Mouse (Mus musculus) retina, postnatal 1 day (tissue): ENCODE data around the gene Tex2.
A peak's percentile ranks its signal among the peaks of the same experiment; 100 is the strongest.
"Not testable (repeated sequence)": the region's sequence is repeated elsewhere in the genome, so short reads cannot be mapped to it uniquely, and the experiment has no call there.

Experiments used
- DNase-seq: peaks from one replicate; pipeline ENCODE4 v3.0.0-alpha.2; 2012

Gene Tex2

DNA sequence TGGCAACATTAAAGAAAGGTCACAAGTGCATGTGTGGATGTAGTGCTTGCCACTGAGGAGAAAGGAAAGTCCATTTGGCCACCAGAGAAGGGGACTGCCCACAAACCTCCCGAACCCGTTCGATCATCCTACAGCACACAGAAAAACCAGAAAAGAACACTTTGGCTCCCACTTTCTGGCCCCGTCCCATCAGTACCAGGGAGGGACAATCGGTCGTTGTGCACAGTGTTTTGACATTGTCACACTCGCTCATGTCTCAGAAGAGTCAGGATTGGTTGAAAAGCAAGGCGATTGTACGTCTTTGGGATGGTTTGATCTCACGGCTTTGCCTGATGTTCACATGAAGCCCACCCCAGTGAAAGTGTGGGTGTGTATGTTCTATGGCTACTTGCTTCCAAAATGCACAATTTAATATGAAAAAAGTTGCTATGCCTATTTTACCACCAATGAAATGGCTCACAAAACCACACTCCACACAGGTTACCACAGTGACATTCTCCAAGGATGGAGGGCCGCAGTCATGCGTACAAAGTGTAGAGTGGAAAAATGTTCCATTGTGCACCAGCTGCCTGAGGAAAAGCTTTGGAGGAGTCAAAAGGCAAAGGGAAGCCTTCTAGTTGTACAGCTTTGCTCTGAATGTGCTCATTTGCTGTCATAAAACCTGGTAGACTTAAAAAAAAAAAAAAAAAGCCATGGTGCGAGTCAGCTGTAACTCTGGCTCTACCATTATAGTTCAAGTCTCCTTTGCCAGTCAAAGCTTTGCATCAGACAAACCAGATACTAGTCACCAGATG is 110.4 kb downstream of the Tex2 start:
- no peak for DNase-seq

DNA sequence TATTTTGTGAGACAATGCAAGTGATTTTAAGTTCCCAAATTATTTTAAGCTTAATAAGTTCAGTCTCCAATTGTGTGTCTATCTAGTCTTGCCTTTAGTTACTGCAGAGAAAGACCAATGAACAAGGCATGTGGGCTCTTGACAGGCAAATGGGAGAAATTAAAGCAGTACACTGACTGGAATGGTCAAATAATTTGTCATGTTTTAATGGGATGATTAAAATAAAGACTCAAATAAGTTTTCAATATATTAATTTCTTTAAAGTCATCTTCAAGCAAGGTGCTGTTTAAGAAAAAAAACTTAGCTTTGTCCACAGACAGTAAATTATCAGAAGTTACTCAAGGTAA is 111.1 kb downstream of the Tex2 start:
- DNase-seq = no peak

DNA sequence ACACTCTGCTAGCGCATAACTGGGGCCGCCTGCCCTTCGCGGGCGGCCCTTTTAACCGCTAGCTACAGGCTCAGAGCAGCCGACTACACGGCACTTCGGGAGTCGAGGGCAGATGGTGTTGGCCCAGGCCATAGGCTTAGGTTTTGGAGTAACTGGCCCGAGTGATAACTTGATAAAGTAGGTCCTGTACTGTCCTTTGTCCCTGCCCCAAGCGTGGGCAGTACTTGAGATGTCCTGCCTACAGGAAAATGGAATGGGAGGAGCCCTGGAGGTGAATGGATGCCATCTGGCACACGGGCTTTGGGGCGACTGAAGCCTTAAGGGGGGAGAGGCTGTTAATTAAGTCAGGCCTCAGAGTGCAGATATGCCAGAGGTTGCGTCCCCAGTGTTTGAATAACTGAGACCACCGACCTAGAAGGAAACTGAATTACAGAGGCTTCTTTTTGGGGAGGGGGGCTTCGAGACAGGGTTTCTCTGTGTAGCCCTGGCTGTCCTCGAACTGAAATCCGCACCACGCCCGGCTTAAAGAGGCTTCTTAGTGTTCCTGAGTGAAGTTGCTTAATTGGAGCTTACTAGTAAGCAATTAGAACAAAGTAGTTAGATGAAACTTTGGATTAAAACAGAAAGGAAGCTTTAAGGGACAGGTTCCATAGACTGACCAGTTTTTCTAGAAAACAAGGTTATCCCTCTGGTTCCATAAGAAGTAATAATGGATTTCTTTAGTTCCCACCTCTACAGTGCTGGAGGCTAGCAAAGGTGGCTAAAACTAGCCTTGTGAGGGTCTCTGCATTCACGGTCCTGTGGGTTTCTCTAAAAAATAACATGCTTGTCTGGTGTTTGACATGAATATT is 111.7 kb downstream of the Tex2 start:
- DNase-seq = peak; percentile 93

DNA sequence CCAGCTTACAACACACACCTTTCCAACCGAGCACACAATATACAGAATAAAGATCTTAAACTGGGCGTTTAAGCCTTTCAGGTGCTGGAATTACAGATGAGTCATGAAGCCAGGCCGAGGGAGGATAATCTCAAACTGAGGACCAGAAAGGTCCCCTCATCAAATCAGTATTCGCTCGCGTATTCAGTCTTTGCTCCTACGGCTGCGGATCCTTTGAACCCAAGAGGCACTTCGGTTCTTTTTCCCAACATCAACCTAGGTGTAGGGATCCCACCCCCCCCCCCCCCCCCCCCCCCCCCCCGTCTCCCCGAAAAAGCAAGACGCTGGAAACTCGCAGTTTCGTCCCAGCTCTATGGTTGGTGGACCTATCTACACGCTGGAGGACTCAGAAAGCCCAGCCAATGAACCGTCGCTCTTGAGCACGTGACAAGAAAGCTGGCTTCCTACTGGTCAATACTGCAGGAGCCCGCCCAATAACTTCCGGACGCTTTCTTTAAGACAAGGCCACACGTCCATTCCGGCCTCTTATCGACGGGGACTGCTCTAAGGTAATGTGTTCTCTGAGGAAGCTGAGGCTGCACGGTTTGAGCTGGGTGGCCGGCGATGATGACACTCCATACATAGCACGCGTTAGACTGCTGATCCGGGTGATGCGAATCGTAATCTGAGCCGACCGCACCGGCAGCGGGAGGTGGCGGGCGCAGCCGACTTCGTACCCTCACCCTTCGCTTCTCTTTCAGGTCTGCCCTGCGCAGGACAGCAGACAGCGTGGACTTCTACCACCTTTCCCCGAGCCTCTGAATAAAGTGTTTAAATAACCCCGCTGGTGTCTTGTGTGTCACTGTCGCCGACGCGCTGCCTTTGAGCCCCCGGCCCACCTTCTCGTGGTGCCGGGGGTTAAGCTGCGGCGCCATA is 112.6 kb downstream of the Tex2 start:
- DNase-seq = peak; percentile 100

DNA sequence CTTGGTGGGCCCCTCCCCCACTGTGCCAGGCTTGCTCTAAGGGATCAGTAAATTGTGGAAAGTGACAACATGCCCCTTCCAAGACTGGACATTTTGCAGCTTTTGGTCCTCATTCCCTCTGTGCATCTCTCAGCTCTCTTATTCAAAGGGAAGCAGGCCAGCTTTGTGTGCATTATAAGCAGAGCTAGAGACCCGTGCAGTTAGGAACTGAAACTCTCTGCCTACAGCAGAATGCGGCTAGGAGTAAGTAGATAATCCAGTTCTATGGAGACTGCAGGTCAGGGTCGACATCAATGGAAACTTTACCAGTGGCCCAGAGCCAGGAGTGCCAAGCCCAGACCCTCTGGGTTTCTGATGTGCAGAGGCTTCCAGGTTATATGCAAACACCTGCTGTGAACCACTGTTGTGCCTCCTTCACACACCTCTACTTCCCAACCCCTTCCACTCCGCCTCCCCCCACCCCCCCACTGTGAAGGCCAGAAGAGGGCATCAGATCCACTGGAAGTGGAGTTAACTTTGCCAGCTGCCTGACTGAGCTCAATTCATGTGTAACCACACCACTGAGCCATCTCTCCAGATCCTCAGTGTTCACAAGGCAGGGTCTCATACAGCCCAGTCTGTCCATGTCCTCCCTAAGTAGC is 114.4 kb downstream of the Tex2 start:
- DNase-seq = no peak

DNA sequence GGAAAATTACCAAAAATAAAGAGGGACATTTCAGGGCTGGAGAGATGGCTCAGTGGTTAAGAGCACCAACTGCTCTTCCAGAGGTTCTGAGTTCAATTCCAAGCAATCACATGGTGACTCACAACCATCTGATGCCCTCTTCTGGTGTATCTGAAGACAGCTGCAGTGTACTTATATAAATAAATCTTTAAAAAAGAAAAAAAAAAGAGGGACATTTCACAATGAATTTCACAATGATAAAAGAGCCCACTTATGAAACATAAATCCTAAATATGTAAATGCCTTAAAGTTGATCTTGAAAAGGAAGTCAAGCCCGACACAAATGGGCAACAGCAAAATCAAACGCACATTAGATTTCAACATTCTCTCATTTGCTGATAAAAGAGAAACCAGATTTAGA is 115.3 kb downstream of the Tex2 start:
- DNase-seq = no peak

DNA sequence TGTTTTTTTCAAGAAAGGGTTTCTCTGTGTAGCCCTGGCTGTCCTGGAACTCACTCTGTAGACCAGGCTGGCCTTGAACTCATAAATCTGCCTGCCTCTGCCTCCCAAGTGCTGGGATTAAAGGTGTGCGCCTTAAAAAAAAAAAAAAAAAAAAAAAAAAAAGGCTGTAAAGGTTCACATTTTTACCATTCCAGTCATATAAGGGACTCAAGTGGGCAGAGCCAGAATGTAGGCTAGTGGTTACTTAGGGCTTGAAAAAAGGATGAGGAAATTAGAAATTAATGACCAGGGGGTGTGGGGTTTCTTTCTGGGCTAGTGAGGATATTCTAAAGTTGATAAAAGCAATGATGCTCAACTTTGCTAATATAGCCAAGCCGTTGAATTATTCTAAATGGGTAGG is 116.2 kb downstream of the Tex2 start:
- not testable (repeated sequence) for DNase-seq

DNA sequence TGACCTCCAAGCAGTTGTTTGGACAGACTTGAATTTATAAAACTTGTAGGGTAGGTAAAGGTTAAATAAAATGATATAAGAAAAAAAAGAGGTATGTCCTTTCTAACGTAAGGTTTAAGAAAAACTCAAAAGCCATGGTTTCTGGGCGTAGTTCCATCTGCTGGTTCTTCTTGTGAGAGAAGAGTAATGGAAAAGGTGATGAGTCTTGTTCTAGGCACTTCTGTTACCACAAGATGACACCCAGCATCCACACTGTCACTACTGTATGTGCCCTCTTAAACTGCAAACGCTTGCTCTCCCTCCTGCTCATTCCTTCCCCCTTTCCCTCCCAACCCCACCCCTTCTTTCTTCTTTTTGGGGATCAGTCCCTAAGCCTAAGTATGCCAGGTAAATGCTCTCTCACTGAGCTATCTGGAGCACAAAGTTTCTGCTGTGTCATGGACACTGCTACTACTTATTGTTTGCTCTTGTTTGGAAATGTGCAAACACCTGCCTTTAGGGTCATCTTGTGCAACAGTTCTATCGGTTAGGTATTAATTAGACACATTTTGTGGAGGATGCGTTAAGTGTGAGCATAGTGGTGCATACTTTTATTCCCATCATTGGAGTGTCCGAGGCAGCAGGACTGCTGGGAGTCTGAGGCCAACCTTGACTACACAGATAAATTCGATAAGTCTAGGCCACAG is 120.1 kb downstream of the Tex2 start:
- no peak for DNase-seq

DNA sequence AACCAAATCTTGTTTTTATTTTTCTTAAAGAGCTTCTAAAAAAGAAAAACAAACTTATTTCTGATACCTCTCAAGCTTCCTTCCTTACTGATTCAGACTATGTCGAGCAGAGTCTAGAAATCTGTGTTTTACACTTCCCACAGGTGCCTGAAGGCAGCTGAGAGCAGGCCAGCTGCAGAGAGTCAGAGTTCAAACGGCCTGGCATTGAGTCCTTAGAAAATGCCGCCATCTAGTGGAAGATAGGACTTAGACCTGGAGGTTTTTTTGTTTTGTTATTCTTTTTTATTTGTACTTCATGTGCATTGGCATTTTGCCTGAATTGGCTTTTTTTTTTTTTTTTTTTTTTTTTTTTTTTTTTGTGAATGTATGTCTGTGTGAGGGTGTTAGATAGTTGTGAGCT is 121.8 kb downstream of the Tex2 start:
- DNase-seq = peak; percentile 90

DNA sequence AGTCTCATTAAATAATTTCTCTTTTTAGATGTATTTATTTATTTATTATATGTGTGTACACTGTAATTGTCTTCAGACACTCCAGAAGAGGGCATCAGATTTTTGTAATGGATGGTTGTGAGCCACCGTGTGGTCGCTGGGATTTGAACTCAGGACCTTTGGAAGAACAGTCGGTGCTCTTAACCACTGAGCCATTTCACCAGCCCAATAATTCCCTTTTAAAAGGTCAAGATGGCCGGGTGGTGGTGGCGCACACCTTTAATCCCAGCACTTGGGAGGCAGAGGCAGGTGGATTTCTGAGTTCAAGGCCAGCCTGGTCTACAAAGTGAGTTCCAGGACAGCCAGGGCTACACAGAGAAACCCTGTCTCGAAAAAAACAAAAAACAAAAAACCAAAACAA is 122.6 kb downstream of the Tex2 start:
- not testable (repeated sequence) for DNase-seq

DNA sequence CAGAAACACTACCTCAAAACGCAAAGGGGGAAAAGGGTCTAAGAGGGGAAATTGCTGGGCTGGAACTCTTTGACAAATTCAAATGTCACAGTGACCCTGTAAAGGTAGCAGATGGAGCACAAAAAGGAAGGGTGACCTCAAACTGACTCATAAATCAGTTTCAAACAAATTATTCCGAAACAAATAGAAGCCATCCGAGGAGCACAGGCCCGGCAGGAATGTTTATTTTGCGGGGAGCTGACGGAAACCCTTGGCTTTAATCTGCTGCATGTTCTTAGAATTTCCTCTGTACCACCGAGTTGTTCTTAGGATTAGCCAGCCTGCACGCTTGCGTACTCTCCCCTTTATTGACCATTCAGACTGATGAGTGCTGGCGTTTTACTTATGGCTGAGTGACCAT is 123.2 kb downstream of the Tex2 start:
- no peak for DNase-seq

DNA sequence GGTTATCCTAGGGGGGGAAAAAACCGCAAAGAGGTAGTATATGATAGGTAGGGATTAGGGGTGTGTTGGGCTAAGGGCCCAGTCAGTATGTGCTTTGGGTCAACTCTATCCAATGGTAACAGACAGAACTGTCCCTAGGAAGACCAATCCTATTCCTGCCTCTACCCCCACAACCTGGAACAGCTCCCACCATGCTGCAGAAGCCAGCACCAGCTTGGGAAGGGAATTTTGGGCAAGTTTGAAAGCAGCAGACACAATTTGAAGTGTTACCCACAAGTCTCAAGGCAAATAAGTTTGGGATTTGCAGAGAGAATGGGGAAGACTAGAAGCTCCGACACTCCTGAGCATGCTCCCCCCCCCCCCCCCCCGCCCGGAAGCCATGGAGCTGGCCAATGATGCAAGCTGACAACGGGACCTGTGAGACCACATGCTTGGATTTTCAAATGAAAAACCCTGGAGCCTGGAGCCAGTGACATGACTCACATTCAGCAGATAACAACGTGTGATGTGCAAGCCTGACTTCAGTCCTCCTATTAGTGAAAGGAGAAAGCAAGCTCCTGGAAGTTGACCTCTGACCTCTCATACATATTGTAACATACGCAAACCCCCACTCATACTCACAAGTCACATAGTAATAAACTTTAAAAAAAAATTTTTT is 124.1 kb downstream of the Tex2 start:
- no peak for DNase-seq

DNA sequence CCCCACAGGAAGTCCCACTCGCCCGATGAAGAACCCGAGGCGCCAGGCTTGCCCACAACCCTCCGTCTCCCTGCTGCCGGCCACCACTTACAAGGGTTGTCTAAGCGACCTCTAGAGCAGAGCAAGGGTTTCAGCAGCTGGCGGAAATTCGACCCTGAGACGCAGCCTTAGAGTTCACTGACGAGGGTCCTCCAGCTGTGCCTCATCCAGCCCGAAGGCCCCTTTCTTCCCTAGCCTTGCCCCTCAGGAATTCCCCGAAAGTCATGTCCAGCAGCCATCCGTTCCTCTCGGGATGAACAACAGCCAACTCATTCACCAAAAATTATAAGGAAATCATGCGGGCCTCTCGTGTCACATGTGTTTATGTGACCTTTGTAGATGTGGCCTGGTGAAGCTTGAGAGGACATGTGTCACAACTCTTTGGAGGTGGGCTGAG is 125.1 kb downstream of the Tex2 start:
- no peak for DNase-seq

DNA sequence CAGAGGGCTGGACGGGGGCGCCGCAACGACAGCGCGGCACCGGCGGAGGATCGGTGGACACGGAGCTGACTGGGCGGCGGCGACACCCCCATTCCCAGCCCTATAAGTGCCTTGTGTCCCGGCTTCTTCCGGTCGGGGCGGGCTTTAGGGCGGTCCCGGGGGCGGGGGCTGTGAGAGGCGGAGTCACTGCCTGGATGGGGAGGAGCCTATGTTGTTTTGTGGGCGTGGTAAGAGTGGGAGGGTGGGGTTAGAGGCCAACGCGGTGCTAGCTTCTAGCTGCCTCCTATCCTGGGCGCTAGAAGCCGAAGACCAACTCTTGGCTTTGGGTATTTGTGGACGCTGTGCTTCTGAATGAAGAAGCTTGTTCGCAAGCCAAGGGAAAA is 125.5 kb downstream of the Tex2 start, which contains the start of gene Ern1:
Ern1 (minus strand) TSS at position 120 of the 383 bp plus-strand sequence.
- DNase-seq = peak; percentile 95

DNA sequence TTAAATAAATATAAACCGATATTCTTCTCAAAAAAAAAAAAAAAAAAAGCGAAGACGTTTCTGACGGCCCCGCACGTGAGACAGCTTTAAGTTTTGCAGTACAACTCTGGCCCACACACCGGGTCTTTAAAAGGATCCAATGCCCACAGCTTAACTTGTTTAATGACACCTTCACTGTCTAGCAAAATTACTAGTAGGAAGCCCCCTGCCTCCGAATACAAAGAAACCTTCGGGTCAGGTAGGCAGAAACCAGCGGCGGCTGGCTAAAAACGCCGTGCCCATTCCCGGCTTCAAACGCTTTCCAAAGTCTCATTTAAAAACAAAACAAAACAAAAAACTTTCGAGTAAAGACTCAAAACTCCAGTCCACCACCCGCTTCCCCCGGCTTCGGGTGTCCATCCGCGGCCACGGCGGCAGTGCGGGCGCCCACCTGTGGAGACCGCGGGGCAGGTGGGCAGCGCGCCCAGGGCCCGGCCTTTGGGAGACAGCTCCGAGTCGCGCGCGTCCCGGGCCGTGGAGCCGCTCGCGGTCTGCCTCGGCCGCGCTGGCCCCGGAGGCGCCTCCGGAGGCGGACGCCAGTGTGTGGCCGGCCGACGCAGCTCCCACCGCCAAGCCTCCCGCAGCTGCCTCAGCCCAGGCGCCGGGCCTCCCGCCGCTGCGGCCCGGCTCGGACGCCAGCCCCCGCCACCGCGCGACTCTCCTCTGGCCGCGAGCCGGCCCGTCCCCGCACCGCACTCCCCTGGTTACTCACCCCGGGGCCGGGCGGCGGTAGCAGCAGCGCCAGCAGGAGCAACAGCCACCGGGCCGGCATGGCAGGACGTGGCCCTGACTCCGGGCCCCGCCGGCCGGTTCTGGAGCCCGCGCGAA is 126.1 kb downstream of the Tex2 start:
- DNase-seq = no peak

DNA sequence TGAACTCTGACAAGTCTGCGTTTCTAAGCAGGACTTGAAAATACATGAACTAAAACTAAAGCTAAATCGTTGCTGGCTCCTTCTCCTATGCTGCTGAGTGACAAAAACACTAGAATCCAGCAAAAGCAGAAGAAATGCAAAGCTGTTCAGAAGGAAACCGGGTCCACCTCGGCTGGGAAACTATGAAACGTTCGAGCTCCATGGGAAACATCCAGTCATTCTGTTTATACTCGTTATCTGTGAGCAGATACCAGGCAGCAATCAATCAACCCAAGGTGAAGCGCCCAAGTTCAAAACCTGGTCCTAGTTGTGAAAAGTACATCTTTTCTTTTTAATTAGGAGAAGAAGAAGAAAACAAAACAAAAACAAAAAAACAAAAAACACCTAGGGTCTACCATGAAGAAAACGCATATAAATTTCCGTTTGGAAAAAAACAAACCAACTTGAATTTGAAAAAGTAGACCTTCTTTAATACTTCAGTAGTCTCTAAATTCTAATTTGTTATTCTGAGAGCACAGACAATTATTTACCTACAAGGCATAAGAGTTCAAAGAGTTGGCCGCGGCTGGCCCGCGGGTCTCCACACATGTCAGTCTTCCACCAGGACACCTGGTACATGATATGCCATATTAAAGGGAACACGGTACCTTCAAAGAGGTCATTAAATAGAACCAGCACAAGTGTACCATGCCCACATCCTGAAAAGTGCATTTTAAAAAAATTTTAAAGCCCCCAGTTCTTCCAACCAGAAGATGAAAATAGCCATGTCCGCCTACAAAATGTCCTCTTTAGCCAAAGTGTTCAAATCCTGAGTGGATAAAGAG is 127.0 kb downstream of the Tex2 start:
- DNase-seq = no peak

DNA sequence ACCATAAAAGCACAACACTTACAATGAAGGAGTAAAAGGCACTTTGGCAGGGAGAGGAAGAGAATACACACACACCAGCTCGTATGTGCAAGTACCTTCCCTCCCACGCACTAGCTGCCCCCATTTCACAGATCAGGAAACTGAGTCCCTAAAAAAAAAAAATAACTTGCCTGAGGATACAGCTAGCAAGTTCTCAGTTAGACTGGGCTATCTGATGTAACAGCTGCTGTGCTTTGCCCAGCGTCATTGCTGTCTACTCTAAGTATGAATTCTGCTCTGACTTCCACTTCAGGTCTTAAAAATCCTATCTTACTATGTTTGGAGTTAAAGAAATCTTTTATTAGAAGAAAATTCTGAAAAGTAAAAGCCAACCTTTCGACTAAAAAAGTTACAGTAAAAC is 127.6 kb downstream of the Tex2 start:
- no peak for DNase-seq

DNA sequence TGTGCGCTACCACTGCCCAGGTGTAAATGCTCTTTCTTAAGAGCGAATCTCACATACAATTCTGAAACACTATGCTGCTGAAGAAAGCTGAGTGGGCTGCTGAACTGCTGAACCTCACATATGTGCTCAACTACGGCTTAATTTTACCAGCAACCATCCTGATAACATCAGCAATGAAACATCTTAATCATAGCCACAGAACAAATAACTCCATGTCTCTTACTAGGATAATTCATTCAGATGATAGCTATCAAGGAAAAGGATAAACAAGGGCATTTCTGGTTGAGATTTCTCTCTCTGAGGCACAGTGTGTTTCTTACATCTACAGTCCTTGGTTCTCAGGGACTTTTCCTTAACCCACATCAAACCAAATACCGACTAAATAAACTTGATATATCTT is 128.3 kb downstream of the Tex2 start:
- no peak for DNase-seq

DNA sequence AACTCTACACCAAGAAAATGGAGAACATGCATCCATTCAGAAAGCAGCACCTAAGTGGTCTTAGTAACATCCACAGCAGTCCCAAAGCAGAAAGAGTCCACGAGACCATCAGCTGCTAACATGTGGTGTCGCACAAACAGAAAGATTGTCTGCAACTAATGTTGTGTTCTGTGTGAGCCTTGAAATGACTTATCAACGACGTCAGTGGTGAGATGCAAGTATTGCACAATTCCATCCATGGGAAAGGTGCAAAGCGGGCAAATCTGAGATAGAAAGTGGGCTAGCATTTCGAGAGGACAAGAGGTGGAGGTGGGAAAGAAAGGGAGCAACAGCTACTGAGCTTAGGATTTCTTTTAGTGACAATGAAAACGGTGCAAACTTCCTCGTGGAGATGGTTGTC is 130.4 kb downstream of the Tex2 start:
- no peak for DNase-seq

DNA sequence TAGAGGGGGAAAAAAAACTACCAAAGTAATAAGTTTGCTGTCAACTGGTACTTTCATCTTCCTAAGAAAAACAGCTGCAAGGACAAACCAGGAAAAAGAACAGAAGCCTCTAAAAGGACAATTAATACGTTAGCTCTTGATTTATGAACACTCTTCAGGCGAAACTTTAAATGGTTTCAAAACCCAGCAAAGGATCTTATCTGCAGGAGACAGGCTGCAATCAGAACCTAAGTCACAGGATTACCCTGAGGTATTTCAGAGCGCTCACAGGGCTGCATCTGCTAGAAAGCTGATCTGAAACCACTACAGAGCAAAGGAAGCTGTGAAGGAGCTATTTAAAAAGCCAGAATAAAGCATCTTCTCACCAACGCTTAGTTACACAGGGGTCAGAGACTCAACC is 131.6 kb downstream of the Tex2 start:
- DNase-seq = no peak
